Mouse (Mus musculus) left cerebral cortex, postnatal 10 days (tissue): ENCODE results near the gene Unc93a2. TPM values are rescaled to one million over a fixed set of nuclear protein-coding genes. Genes with fewer than 3 reads are reported as not detected.
"Not testable (repeated sequence)": the region's sequence is repeated elsewhere in the genome, so short reads cannot be mapped to it uniquely, and the experiment has no call there.

Experiments
- DNase-seq, 2 experiments: peaks; one replicate each; pipeline ENCODE4 v3.0.0; 2021 to 2022; ENCODE audit warnings: low spot score in 2 of 2, mixed read lengths in 1 of 2; ENCODE audit errors: extremely low spot score in 1 of 2
- intact Hi-C: fragments of 180-260 bp; cut with DNase I; formaldehyde crosslinking; loops from one replicate; pipeline ENCODE4 v1.15.1; 2025
- total RNA-seq, 2 experiments: library from RNA; stranded (reverse); gene quantifications; 2 replicates each; pipeline ENCODE4 v1.2.3; 2021

The Unc93a2 gene
- under 1 TPM in 1 of 2 experiments, not detected in 1; 0.26 TPM for total RNA-seq

- intact Hi-C loops, DNase-seq: not testable (repeated sequence)
Measured at GRCm38 (mm10) chr17:7385364-7385763, at the start of gene Unc93a2. Gene Unc93a2 (minus strand): TSS chr17:7385464.

GRCm38 (mm10) chr17:7434121-7434520 is 48.9 kb upstream of the Unc93a2 start:
- intact Hi-C loops, DNase-seq: not testable (repeated sequence)

- intact Hi-C loops, DNase-seq: not testable (repeated sequence)
Measured at GRCm38 (mm10) chr17:7430210-7430631, 45.0 kb upstream of the Unc93a2 start.

- peak in 1 of 2 experiments; percentile 9 for DNase-seq
- intact Hi-C loops = not testable (repeated sequence)
Measured at GRCm38 (mm10) chr17:7420191-7420973, 35.1 kb upstream of the Unc93a2 start.

GRCm38 (mm10) chr17:7414601-7415310 is 29.5 kb upstream of the Unc93a2 start:
- intact Hi-C loops, DNase-seq: not testable (repeated sequence)

- intact Hi-C loops = not testable (repeated sequence)
Measured at GRCm38 (mm10) chr17:7413336-7413735, 28.1 kb upstream of the Unc93a2 start.

GRCm38 (mm10) chr17:7399770-7400169 is 14.5 kb upstream of the Unc93a2 start:
- DNase-seq, intact Hi-C loops: not testable (repeated sequence)

More at GRCm38 (mm10) chr17:7413336-7413735, 28.1 kb upstream of the Unc93a2 start:
- not testable (repeated sequence) for DNase-seq

- intact Hi-C loops, DNase-seq: not testable (repeated sequence)
Measured at GRCm38 (mm10) chr17:7398198-7398847, 13.1 kb upstream of the Unc93a2 start.

GRCm38 (mm10) chr17:7397079-7397478 is 11.8 kb upstream of the Unc93a2 start:
- DNase-seq, intact Hi-C loops: not testable (repeated sequence)

- intact Hi-C loops, DNase-seq: not testable (repeated sequence)
Measured at GRCm38 (mm10) chr17:7396288-7396687, 11.0 kb upstream of the Unc93a2 start.

GRCm38 (mm10) chr17:7395671-7396070 is 10.4 kb upstream of the Unc93a2 start:
- intact Hi-C loops, DNase-seq: not testable (repeated sequence)

- intact Hi-C loops, DNase-seq: not testable (repeated sequence)
Measured at GRCm38 (mm10) chr17:7395116-7395515, 9.9 kb upstream of the Unc93a2 start.

GRCm38 (mm10) chr17:7389898-7390297 is 4.6 kb upstream of the Unc93a2 start:
- DNase-seq = peak in 1 of 2 experiments; percentile 32
- intact Hi-C loops = not testable (repeated sequence)

GRCm38 (mm10) chr17:7388958-7389356 is 3.7 kb upstream of the Unc93a2 start:
- intact Hi-C loops, DNase-seq: not testable (repeated sequence)

- DNase-seq, intact Hi-C loops: not testable (repeated sequence)
Measured at GRCm38 (mm10) chr17:7388341-7388957, 3.2 kb upstream of the Unc93a2 start.

GRCm38 (mm10) chr17:7386016-7386415 is 752 bp upstream of the Unc93a2 start:
- intact Hi-C loops, DNase-seq: not testable (repeated sequence)

GRCm38 (mm10) chr17:7383167-7384143 is 1.8 kb downstream of the Unc93a2 start:
- DNase-seq, intact Hi-C loops: not testable (repeated sequence)
